Mouse (Mus musculus): ENCODE results near the gene Nrxn2.

DNA sequence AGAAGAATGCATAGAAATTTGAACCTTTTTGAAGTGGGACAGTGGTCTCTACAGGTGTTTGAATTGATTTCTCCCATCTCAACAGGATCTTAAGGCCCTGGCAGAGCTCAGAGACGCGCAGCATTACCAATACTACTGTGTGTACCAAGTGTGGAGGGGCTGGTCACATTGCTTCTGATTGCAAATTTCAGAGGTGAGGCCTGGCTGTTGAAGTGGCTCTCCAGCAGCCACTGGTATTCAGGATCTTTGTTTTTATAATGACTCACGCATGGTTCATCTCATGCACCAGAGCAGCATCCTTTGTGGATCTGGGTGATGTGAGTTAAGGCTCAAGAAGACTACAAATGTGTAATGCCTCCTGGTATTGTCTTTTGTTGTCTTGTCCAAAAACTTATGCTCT, 46.1 kb upstream of the Nrxn2 start:
- no peak for TF ChIP-seq CTCF (conservative IDR thresholded peaks at IDR 0.05 in 1 of 2, IDR thresholded peaks at IDR 0.05 in 1 of 2; ENCODE audit: low read depth in 2 of 2, low read length in 2 of 2)
- no peak for TF ChIP-seq RAD21 (IDR thresholded peaks at IDR 0.05; ENCODE audit: low read depth, low read length)
- TF ChIP-seq ZNF384 (IDR thresholded peaks at IDR 0.05; ENCODE audit: low read depth, low read length) = no peak
- no peak for TF ChIP-seq RCOR1 (conservative IDR thresholded peaks at IDR 0.05; ENCODE audit: low read depth, low read length)
- no peak for TF ChIP-seq NELFE (IDR thresholded peaks at IDR 0.05; ENCODE audit: low read depth, low read length)
- TF ChIP-seq ZC3H11A (IDR thresholded peaks at IDR 0.05; ENCODE audit: low read depth, low read length) = no peak

Measured in CH12.LX (cell line).